ENCODE assay signal across 8 mouse cellular contexts in genomic region chr1:155217865-155218541, GRCm38 (mm10). TPM values are rescaled to one million over a fixed set of nuclear protein-coding genes. Genes with fewer than 3 reads are reported as not detected.
DNase-seq lines count a peak whose midpoint lies in the region; ATAC-seq lines count a peak whose summit lies in the region.

No protein-coding gene starts in this region.

- DNase-seq in intestine, embryonic 14.5 days (ENCODE audit: low spot score), result peak; percentile 79
- peak; percentile 82 for DNase-seq in CD4-positive, CD25-positive, alpha-beta regulatory T cell, adult 2 months (ENCODE audit: low read depth, low spot score)
- DNase-seq in adipocyte (ENCODE audit: low spot score), result peak; percentile 71
- DNase-seq in embryonic facial prominence, embryonic 11.5 days (ENCODE audit: low spot score), result peak; percentile 79
- DNase-seq in liver, embryonic 13.5 days, result peak; percentile 35
- peak; percentile 35 for DNase-seq in right cerebral cortex, postnatal 14 days
- DNase-seq in gastrocnemius, postnatal 4 days (ENCODE audit: low spot score in 2 of 2), result no peak

- 0 out of 2 replicates have a peak, but pooled peaks cover 6% of the 10 kb centered on the region for H3K36me3 ChIP-seq in intestine, embryonic 14.5 days (ENCODE audit: control insufficient read depth, insufficient read depth, low read length)
- no peaks in the 10 kb centered on the region for H3K36me3 ChIP-seq in intestine, embryonic 16.5 days (ENCODE audit: control insufficient read depth, insufficient read depth, low read length)
- no peaks in the 10 kb centered on the region for H3K36me3 ChIP-seq in embryonic facial prominence, embryonic 11.5 days (replicated peaks; ENCODE audit: control insufficient read depth, insufficient read depth, low read depth, low read length)
- H3K36me3 ChIP-seq in liver, embryonic 13.5 days, result no peaks in the 10 kb centered on the region

- no peak overlapping the region for H3K4me2 ChIP-seq in intestine, embryonic 14.5 days (ENCODE audit: low read length)
- H3K4me2 ChIP-seq in intestine, embryonic 16.5 days (ENCODE audit: low read depth, low read length), result no peak overlapping the region
- H3K4me2 ChIP-seq in embryonic facial prominence, embryonic 11.5 days (ENCODE audit: low read depth, low read length), result no peak overlapping the region
- no peak overlapping the region for H3K4me2 ChIP-seq in liver, embryonic 13.5 days

- H3K4me3 ChIP-seq in intestine, embryonic 14.5 days (ENCODE audit: low read depth, low read length), result no peak overlapping the region
- H3K4me3 ChIP-seq in intestine, embryonic 16.5 days (ENCODE audit: low read length), result no peak overlapping the region
- H3K4me3 ChIP-seq in embryonic facial prominence, embryonic 11.5 days (ENCODE audit: low read depth, low read length), result no peak overlapping the region
- no peak overlapping the region for H3K4me3 ChIP-seq in liver, embryonic 13.5 days (replicated peaks)

- H3K9ac ChIP-seq in intestine, embryonic 14.5 days (ENCODE audit: low read length), result no peak overlapping the region
- no peak overlapping the region for H3K9ac ChIP-seq in intestine, embryonic 16.5 days (ENCODE audit: low read depth, low read length)
- no peak overlapping the region for H3K9ac ChIP-seq in embryonic facial prominence, embryonic 11.5 days (replicated peaks; ENCODE audit: low read length)
- no peak overlapping the region for H3K9ac ChIP-seq in liver, embryonic 13.5 days

- WGBS in intestine, embryonic 14.5 days, result 54% methylated on average over 9 of the region's 9 CpGs
- 55% methylated on average over 9 of the region's 9 CpGs for WGBS in intestine, embryonic 16.5 days
- 51% methylated on average over 9 of the region's 9 CpGs for whole genome bisulfite sequencing in embryonic facial prominence, embryonic 11.5 days
- 42% methylated on average over 9 of the region's 9 CpGs for WGBS in liver, embryonic 13.5 days (ENCODE audit: insufficient replicate concordance)

- no peak; the same call in 1 of the 2 replicates for ATAC-seq in intestine, embryonic 14.5 days (replicated peaks; ENCODE audit: low FRiP score, low TSS enrichment, low read depth)
- ATAC-seq in intestine, embryonic 16.5 days, result no peak
- no peak for ATAC-seq in embryonic facial prominence, embryonic 11.5 days (replicated peaks; ENCODE audit: insufficient number of reproducible peaks, low FRiP score, low TSS enrichment, low read depth)
- ATAC-seq in liver, embryonic 13.5 days (ENCODE audit: low read depth), result no peak

- no peak overlapping the region for H3K27ac ChIP-seq in intestine, embryonic 14.5 days (ENCODE audit: low read depth)
- no peak overlapping the region for H3K27ac ChIP-seq in intestine, embryonic 16.5 days (ENCODE audit: low read length)
- no peak overlapping the region for H3K27ac ChIP-seq in embryonic facial prominence, embryonic 11.5 days (replicated peaks; ENCODE audit: low read depth, low read length)
- H3K27ac ChIP-seq in liver, embryonic 13.5 days, result no peak overlapping the region

- H3K27me3 ChIP-seq in intestine, embryonic 14.5 days (replicated peaks; ENCODE audit: control insufficient read depth, insufficient read depth, low read length), result no peaks in the 10 kb centered on the region
- no peaks in the 10 kb centered on the region for H3K27me3 ChIP-seq in intestine, embryonic 16.5 days (replicated peaks; ENCODE audit: control insufficient read depth, insufficient read depth, low read length)
- H3K27me3 ChIP-seq in embryonic facial prominence, embryonic 11.5 days (ENCODE audit: control insufficient read depth, insufficient read depth, low read length), result no peaks in the 10 kb centered on the region
- no peaks in the 10 kb centered on the region for H3K27me3 ChIP-seq in liver, embryonic 13.5 days

- H3K4me1 ChIP-seq in intestine, embryonic 14.5 days (replicated peaks; ENCODE audit: control insufficient read depth, insufficient read depth, low read length), result peaks cover 14% of the 10 kb centered on the region
- H3K4me1 ChIP-seq in intestine, embryonic 16.5 days (ENCODE audit: control insufficient read depth, insufficient read depth, low read length), result peaks cover 18% of the 10 kb centered on the region
- peaks cover 5% of the 10 kb centered on the region for H3K4me1 ChIP-seq in embryonic facial prominence, embryonic 11.5 days (ENCODE audit: control insufficient read depth, insufficient read depth, low read length)
- peaks cover 13% of the 10 kb centered on the region for H3K4me1 ChIP-seq in liver, embryonic 13.5 days (replicated peaks)

- H3K9me3 ChIP-seq in intestine, embryonic 14.5 days (ENCODE audit: control insufficient read depth, low read length), result no peaks in the 10 kb centered on the region
- no peaks in the 10 kb centered on the region for H3K9me3 ChIP-seq in intestine, embryonic 16.5 days (ENCODE audit: control insufficient read depth, low read length)
- H3K9me3 ChIP-seq in embryonic facial prominence, embryonic 11.5 days (replicated peaks; ENCODE audit: control insufficient read depth, low read length), result no peaks in the 10 kb centered on the region
- H3K9me3 ChIP-seq in liver, embryonic 13.5 days (replicated peaks), result no peaks in the 10 kb centered on the region

RNA-seq across cellular contexts. Expression of gene BC034090, which starts 26.2 kb away (rescaled TPM):
- 2.5 and 3.0 TPM in 2 replicates for polyA plus RNA-seq in intestine, embryonic 14.5 days (2014; fragmentation: Nextera tagmentation; extraction: Ambion mirVana)
- polyA plus RNA-seq in intestine, embryonic 16.5 days (2015; fragmentation: Nextera tagmentation; extraction: Ambion mirVana), result 1.5 and 2.5 TPM in 2 replicates
- polyA plus RNA-seq in embryonic facial prominence, embryonic 11.5 days (2014; fragmentation: Nextera tagmentation; extraction: Ambion mirVana), result 2.6 and 3.6 TPM in 2 replicates
- 0.13 and 0.28 TPM in 2 replicates for polyA plus RNA-seq in liver, embryonic 13.5 days (2015; fragmentation: Nextera tagmentation; extraction: Ambion mirVana)
- total RNA-seq in gastrocnemius, postnatal 4 days (2021), result 10 to 100 TPM; 18.4 to 23.4 TPM

RNA-seq across cellular contexts. Expression of gene Stx6, which starts 59.5 kb away (rescaled TPM):
- 66.8 and 69.4 TPM in 2 replicates for polyA plus RNA-seq in intestine, embryonic 14.5 days (2014; fragmentation: Nextera tagmentation; extraction: Ambion mirVana)
- polyA plus RNA-seq in intestine, embryonic 16.5 days (2015; fragmentation: Nextera tagmentation; extraction: Ambion mirVana), result 36.1 and 44.2 TPM in 2 replicates
- 93.3 and 103 TPM in 2 replicates for polyA plus RNA-seq in embryonic facial prominence, embryonic 11.5 days (2014; fragmentation: Nextera tagmentation; extraction: Ambion mirVana)
- 10.8 and 12.5 TPM in 2 replicates for polyA plus RNA-seq in liver, embryonic 13.5 days (2015; fragmentation: Nextera tagmentation; extraction: Ambion mirVana)
- total RNA-seq in gastrocnemius, postnatal 4 days (2021), result 10 to 100 TPM; 36.6 to 39.1 TPM

Comparison
In these comparisons a context has a peak if more than half of its experiments do, and no peak if none do; other contexts are left out.
1. DNase-seq: peak in intestine, embryonic 14.5 days (single experiment), CD4-positive, CD25-positive, alpha-beta regulatory T cell, adult 2 months (single experiment), adipocyte (single experiment), embryonic facial prominence, embryonic 11.5 days (single experiment), liver, embryonic 13.5 days (single experiment) and right cerebral cortex, postnatal 14 days (single experiment); none in gastrocnemius, postnatal 4 days (0 of 2).